Mouse (Mus musculus): Measurements from ENCODE around the gene Btn2a2.

DNA sequence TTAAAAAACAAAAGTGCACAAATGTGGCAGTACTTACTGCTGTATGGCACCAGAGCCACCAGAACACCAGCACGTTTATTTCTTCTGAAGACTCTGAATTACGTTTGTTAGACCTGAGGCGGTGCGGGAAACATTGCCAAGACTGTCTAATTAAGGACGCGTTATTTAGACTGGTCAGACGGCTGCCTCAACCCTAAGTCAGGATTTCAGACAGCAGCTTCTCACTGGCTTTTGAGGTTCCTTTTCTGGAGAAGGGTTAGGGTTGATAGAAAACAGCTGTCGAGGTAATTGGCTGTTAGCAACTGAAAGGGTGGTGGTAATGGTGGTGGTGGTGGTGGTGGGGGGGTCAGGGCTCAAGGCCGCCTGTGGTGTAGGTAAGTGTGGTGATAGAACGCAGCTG, 10.0 kb upstream of the Btn2a2 start:
- TF ChIP-seq CTCF (conservative IDR thresholded peaks at IDR 0.05; ENCODE audit: low read length) (no peak), NANOG (IDR thresholded peaks at IDR 0.05; ENCODE audit: borderline replicate concordance, low read length) (no peak)

Measured in E14TG2a.4 (cell line).